Mouse (Mus musculus) hindbrain, embryonic 16.5 days (tissue): Measurements from ENCODE around the gene Smarcad1. TPM values are rescaled to one million over a fixed set of nuclear protein-coding genes. Genes with fewer than 3 reads are reported as not detected.
A peak's percentile ranks its signal among the peaks of the same experiment; 100 is the strongest.
"Not testable (repeated sequence)": the region's sequence is repeated elsewhere in the genome, so short reads cannot be mapped to it uniquely, and the experiment has no call there.

ENCODE experiments used
- ATAC-seq: fragments of 200-750 bp; cut with Nextera tagmentation; 2 replicates; pipeline ENCODE4 v1.8.0; 2017; ENCODE audit warnings: moderate TSS enrichment, moderate library complexity
- H3K27ac ChIP-seq: fragments of 300-500 bp; sonication (generic); 2 replicates; pipeline ENCODE4 v1.5.1; 2014; ENCODE audit warnings: low read depth, mild to moderate bottlenecking, control low read depth, low read length, moderate library complexity
- H3K27me3 ChIP-seq: fragments of 300-500 bp; sonication (generic); replicated peaks from 2 replicates; pipeline ENCODE4 v1.6.1; 2014; ENCODE audit warnings: low read length; ENCODE audit not compliant: control insufficient read depth, insufficient read depth
- H3K36me3 ChIP-seq: fragments of 300-500 bp; sonication (generic); 2 replicates; pipeline ENCODE4 v1.6.1; 2014; ENCODE audit warnings: mild to moderate bottlenecking, low read length, moderate library complexity, mixed read lengths; ENCODE audit not compliant: control insufficient read depth, insufficient read depth
- H3K4me1 ChIP-seq: fragments of 300-500 bp; sonication (generic); 2 replicates; pipeline ENCODE4 v1.6.1; 2014; ENCODE audit warnings: low read depth, low read length; ENCODE audit not compliant: control insufficient read depth, insufficient read depth
- H3K4me2 ChIP-seq: fragments of 300-500 bp; sonication (generic); 2 replicates; pipeline ENCODE4 v1.6.1; 2014; ENCODE audit warnings: mild to moderate bottlenecking, low read length, control low read depth, moderate library complexity
- H3K4me3 ChIP-seq: fragments of 300-500 bp; sonication (generic); 2 replicates; pipeline ENCODE4 v1.5.1; 2014; ENCODE audit warnings: mild to moderate bottlenecking, low read length, control low read depth, moderate library complexity
- H3K9ac ChIP-seq: fragments of 300-500 bp; sonication (generic); 2 replicates; pipeline ENCODE4 v1.6.1; 2014; ENCODE audit warnings: low read depth, mild to moderate bottlenecking, control low read depth, low read length, moderate library complexity
- H3K9me3 ChIP-seq: fragments of 300-500 bp; sonication (generic); 2 replicates; pipeline ENCODE4 v1.6.1; 2014; ENCODE audit warnings: mild to moderate bottlenecking, low read length, moderate library complexity; ENCODE audit not compliant: control insufficient read depth
- WGBS: fragments of 180-500 bp; shearing (Covaris S2); extraction: QIAGEN DNeasy Blood & Tissue Kit; methylation state at CpG from one replicate; pipeline ENCODE4 v1.1.7; 2014; 5-methylcytosine and 5-hydroxymethylcytosine counted together
- polyA plus RNA-seq: library from polyadenylated mRNA; unstranded; fragments of >200 nt; fragmentation: Nextera tagmentation; extraction: Ambion mirVana; gene quantifications from 2 replicates; pipeline ENCODE4 v1.2.1, GENCODE M21; 2015

Smarcad1 gene
- polyA plus RNA-seq, 1 experiment from 2014 or later = 45.2 TPM

GRCm38 (mm10) chr6:65056620-65057019 lies 14.2 kb downstream of the Smarcad1 start:
- H3K4me3 ChIP-seq = no peak overlapping the region
- no peak overlapping the region for H3K27ac ChIP-seq
- no peak overlapping the region for H3K9ac ChIP-seq
- H3K36me3 ChIP-seq = peaks cover 22% of the 10 kb centered on the region
- no peak overlapping the region for H3K4me2 ChIP-seq
- no peak for ATAC-seq
- WGBS = 93% methylated on average over 5 of the region's 5 CpGs
- no peaks in the 10 kb centered on the region for H3K4me1 ChIP-seq
- no peaks in the 10 kb centered on the region for H3K9me3 ChIP-seq
- no peaks in the 10 kb centered on the region for H3K27me3 ChIP-seq

DNA sequence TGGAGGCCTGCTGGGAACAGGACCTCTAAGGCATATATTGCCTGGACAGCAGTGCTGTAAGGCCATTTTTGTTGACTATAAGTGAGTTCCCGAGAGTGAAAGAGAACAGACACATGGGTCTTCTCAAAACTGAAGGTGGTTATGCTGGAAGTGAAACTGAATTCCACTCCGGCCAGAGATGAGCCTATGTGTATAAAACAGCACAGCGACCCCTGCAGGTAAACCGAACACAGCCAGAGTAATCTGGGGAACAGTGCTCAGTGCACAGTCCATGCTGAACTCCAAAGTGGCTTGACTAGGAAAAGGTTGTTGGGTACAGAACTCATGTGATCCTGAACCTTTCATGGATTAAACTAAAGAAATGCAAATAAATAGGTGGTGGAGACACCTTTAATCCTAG lies 14.8 kb downstream of the Smarcad1 start:
- H3K9ac ChIP-seq, H3K27me3 ChIP-seq, H3K4me1 ChIP-seq, ATAC-seq, H3K27ac ChIP-seq, H3K9me3 ChIP-seq, H3K4me2 ChIP-seq, H3K4me3 ChIP-seq: not testable (repeated sequence)
- peaks cover 22% of the 10 kb centered on the region for H3K36me3 ChIP-seq
- WGBS = 86% methylated on average over 4 of the region's 4 CpGs

DNA sequence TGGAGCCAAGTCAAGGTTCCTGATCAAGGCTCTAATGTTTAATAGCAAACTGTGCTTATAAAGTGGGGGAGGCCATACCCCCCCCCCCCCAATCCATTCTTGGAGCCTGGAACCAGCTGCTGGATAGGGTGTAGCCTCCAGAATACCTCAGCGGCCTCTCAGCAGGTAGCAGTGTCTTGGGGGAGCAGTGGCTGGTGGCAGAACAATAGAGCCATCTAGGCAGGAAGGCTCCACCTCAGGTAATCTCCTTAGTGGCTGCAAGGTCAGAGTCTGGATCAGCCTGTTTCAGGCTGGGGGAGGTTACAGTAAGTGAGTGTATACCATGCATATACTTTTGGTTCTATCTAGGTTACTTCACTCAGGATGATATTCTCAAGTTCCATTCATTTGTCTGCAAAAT lies 18.7 kb downstream of the Smarcad1 start:
- Histone ChIP-seq H3K36me3 (peaks cover 15% of the 10 kb centered on the region), H3K27ac (no peak overlapping the region), H3K4me3 (no peak overlapping the region), H3K4me1 (no peaks in the 10 kb centered on the region), H3K9me3 (no peaks in the 10 kb centered on the region), H3K9ac (no peak overlapping the region), H3K4me2 (no peak overlapping the region), H3K27me3 (no peaks in the 10 kb centered on the region)
- WGBS = 86% methylated on average over 1 of the region's 1 CpGs
- no peak for ATAC-seq

GRCm38 (mm10) chr6:65075201-65075600 lies 32.8 kb downstream of the Smarcad1 start:
- Histone ChIP-seq H3K9me3 (no peaks in the 10 kb centered on the region), H3K9ac (no peak overlapping the region), H3K36me3 (peaks cover 26% of the 10 kb centered on the region), H3K4me2 (no peak overlapping the region), H3K4me3 (no peak overlapping the region), H3K27ac (no peak overlapping the region), H3K27me3 (no peaks in the 10 kb centered on the region), H3K4me1 (no peaks in the 10 kb centered on the region)
- no peak for ATAC-seq
- WGBS = 81% methylated on average over 2 of the region's 2 CpGs

DNA sequence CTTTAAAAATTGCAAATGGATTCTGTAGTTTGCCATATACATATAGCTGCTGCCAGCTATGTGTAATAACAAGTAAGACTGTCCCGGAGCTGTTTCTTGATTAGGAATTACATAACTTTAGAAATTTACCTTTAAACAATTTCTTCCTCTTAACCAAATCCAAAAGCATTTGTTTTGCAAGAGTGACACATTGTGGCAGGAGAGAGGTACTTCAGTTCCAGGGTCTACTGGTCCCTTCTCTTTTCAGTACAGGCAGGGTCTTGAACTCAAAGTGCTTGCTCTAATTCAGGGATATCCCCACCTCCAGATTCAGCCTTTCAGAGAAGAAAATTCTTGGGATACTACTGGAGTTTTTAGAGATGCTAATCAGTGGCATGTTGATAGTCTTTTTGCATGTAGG lies 36.8 kb downstream of the Smarcad1 start:
- Histone ChIP-seq H3K4me2 (no peak overlapping the region), H3K4me3 (no peak overlapping the region), H3K4me1 (no peaks in the 10 kb centered on the region), H3K27ac (no peak overlapping the region), H3K9me3 (no peaks in the 10 kb centered on the region), H3K27me3 (no peaks in the 10 kb centered on the region), H3K9ac (no peak overlapping the region), H3K36me3 (peaks cover 4% of the 10 kb centered on the region)
- ATAC-seq = no peak
- 94% methylated on average over 1 of the region's 1 CpGs for WGBS

- Histone ChIP-seq H3K9me3 (no peaks in the 10 kb centered on the region), H3K27ac (no peak overlapping the region), H3K36me3 (peaks cover 24% of the 10 kb centered on the region), H3K4me2 (no peak overlapping the region), H3K4me1 (no peaks in the 10 kb centered on the region), H3K4me3 (no peak overlapping the region), H3K27me3 (no peaks in the 10 kb centered on the region), H3K9ac (no peak overlapping the region)
- no peak for ATAC-seq
- WGBS = 87% methylated on average over 2 of the region's 2 CpGs
These were observed 72.5 kb downstream of the Smarcad1 start for GRCm38 (mm10) chr6:65114902-65115301.

- Histone ChIP-seq H3K4me1 (no peaks in the 10 kb centered on the region), H3K9me3 (no peaks in the 10 kb centered on the region), H3K27ac (no peak overlapping the region), H3K4me3 (no peak overlapping the region), H3K36me3 (peaks cover 22% of the 10 kb centered on the region), H3K27me3 (no peaks in the 10 kb centered on the region), H3K4me2 (no peak overlapping the region), H3K9ac (no peak overlapping the region)
- peak; percentile 72 for ATAC-seq
- 76% methylated on average over 1 of the region's 1 CpGs for WGBS
These were observed 75.2 kb downstream of the Smarcad1 start for GRCm38 (mm10) chr6:65117540-65117939.

DNA sequence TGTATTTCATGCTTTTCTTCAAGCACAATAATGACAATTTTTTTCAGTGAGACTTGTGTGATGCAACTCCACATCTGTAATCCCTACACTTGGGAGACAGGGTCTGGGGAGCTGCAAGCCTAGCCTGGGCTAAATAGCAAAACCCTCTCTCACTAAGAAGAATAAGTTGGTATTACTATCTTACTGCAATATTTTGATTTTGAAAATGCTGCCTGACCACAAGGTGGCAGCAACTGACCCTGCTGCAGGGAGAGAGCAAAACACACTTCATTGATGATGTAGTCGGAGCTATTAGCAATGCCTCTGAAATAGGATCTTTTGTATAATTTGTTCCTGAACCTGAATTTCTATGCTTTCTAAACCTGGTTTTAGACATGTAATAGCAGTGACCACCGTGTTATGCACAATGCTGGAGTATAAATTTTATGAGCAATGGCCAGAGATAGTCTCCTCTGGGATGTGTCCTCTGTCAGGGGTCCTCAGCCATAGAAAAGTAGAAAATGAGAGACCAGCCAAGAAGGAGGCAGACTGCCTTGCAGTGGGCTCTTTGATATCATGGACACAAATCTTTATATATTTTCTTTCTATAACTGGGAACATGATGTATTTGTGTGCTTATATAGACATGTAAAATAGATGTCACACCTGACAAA lies 83.8 kb downstream of the Smarcad1 start:
- peak; percentile 67 for ATAC-seq
- Histone ChIP-seq H3K4me2 (no peak overlapping the region), H3K27ac (no peak overlapping the region), H3K9me3 (no peaks in the 10 kb centered on the region), H3K4me3 (no peak overlapping the region), H3K36me3 (no peaks in the 10 kb centered on the region), H3K4me1 (no peaks in the 10 kb centered on the region), H3K9ac (no peak overlapping the region), H3K27me3 (no peaks in the 10 kb centered on the region)
- WGBS = 17% methylated on average over 2 of the region's 2 CpGs

DNA sequence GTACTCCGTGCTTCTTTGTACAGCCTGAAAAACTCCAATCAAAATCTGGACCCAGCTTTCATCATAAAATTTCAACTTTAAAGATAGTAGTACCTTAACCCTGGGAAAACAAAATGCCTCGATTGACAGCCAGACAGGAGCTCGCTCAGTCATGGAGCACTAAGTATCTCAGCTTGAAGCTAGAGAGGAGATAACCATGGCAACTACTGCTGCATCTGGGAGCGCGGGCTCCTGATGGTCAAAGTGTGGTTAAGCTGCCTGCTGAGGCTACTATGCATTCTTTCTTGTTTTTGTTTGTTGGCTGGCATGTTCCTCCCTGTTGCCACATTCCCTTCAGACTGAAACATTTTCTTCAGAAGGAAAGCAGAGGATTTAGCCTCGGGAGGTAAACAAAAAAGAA lies 90.0 kb downstream of the Smarcad1 start:
- Histone ChIP-seq H3K27ac (no peak overlapping the region), H3K9me3 (no peaks in the 10 kb centered on the region), H3K4me3 (no peak overlapping the region), H3K4me1 (no peaks in the 10 kb centered on the region; the same call in 1 of the 2 replicates), H3K36me3 (no peaks in the 10 kb centered on the region), H3K9ac (no peak overlapping the region), H3K4me2 (no peak overlapping the region), H3K27me3 (no peaks in the 10 kb centered on the region)
- peak; percentile 83 for ATAC-seq
- WGBS = 26% methylated on average over 6 of the region's 6 CpGs
